Mouse (Mus musculus) limb, embryonic 10.5 days (tissue): ENCODE measurements around the gene Rgs9. TPM values are rescaled to one million over a fixed set of nuclear protein-coding genes. Genes with fewer than 3 reads are reported as not detected.
A peak's percentile ranks its signal among the peaks of the same experiment; 100 is the strongest.

Experiments
- DNase-seq: peaks from one replicate; pipeline ENCODE4 v3.0.0-alpha.2; 2017; ENCODE audit warnings: low spot score
- H3K27ac ChIP-seq: fragments of 300-500 bp; sonication (generic); 2 replicates; pipeline ENCODE4 v1.5.1; 2016; ENCODE audit warnings: mild to moderate bottlenecking
- H3K27me3 ChIP-seq: fragments of 300-500 bp; sonication (generic); 2 replicates; pipeline ENCODE4 v1.6.1; 2016; ENCODE audit warnings: low read depth, mild to moderate bottlenecking; ENCODE audit not compliant: poor library complexity, severe bottlenecking
- H3K36me3 ChIP-seq: fragments of 300-500 bp; sonication (generic); 2 replicates; pipeline ENCODE4 v1.6.1; 2016; ENCODE audit warnings: mild to moderate bottlenecking, moderate library complexity
- H3K4me1 ChIP-seq: fragments of 300-500 bp; sonication (generic); 2 replicates; pipeline ENCODE4 v1.6.1; 2016
- H3K4me3 ChIP-seq: fragments of 300-500 bp; sonication (generic); 2 replicates; pipeline ENCODE4 v1.5.1; 2016; ENCODE audit warnings: mild to moderate bottlenecking, moderate library complexity
- H3K9me3 ChIP-seq: fragments of 300-500 bp; sonication (generic); replicated peaks from 2 replicates; pipeline ENCODE4 v1.6.1; 2016; ENCODE audit warnings: mild to moderate bottlenecking
- WGBS: fragments of 180-500 bp; shearing (Covaris S2); methylation state at CpG from one replicate; pipeline ENCODE4 v1.1.7; 2016; 5-methylcytosine and 5-hydroxymethylcytosine counted together
- polyA plus RNA-seq: library from polyadenylated mRNA; unstranded; fragments of >200 nt; fragmentation: Nextera tagmentation; extraction: Ambion mirVana; gene quantifications from 2 replicates; pipeline ENCODE4 v1.2.1, GENCODE M21; 2016

The Rgs9 gene
- polyA plus RNA-seq, 1 experiment from 2014 or later, result 4.2 TPM

GRCm38 (mm10) chr11:109329331-109329730 is 31.4 kb upstream of the Rgs9 start:
- H3K27ac ChIP-seq, result no peak overlapping the region
- WGBS, result 67% methylated on average over 4 of the region's 4 CpGs
- no peaks in the 10 kb centered on the region for H3K36me3 ChIP-seq
- no peak overlapping the region for H3K4me3 ChIP-seq
- H3K9me3 ChIP-seq, result no peaks in the 10 kb centered on the region
- DNase-seq, result no peak
- peaks cover 15% of the 10 kb centered on the region for H3K4me1 ChIP-seq
- no peaks in the 10 kb centered on the region for H3K27me3 ChIP-seq

DNA sequence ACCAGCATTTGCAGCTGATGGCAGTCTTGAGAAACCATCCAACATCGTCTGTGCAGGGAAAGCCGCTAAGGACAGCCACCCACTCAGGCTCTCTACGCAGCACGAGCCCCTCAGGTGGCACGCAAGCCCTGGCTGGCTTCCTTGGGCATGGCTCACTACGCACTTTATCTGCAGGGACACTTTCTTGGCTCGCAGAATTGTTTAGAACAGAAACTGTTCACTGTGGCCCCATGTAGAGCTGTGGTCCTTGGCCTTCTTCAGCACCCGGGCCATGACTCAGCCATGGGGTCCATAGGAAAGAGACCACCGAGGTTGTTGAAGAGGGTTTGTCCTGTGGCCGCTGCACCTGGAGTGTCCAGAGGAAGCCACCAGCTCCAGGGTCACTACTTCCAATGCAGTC is 30.0 kb upstream of the Rgs9 start:
- 87% methylated on average over 10 of the region's 10 CpGs for WGBS
- Histone ChIP-seq H3K36me3 (no peaks in the 10 kb centered on the region), H3K4me1 (peaks cover 15% of the 10 kb centered on the region), H3K27ac (no peak overlapping the region), H3K4me3 (no peak overlapping the region), H3K9me3 (no peaks in the 10 kb centered on the region), H3K27me3 (no peaks in the 10 kb centered on the region)
- DNase-seq, result no peak

DNA sequence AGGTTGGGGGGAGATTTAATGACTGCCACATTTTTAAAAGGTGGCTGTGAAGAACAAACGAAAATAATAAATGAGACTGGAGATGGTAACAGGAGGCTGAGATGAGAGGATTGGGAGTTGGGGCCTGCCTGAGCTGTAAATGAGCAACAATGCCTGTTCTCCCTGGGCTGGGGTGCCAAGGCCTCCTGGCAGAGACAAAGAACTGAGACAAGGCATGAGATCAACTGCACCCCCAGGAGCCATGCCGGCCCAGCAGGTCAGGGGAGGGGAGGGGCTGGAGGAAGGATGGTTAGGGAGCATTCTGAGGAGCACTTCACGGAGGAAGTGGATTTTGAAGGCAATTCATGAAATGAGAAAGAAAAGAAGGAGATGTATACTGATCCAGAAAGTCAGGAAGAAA is 29.5 kb upstream of the Rgs9 start:
- Histone ChIP-seq H3K4me1 (peaks cover 15% of the 10 kb centered on the region), H3K9me3 (no peaks in the 10 kb centered on the region), H3K4me3 (no peak overlapping the region), H3K27me3 (no peaks in the 10 kb centered on the region), H3K27ac (no peak overlapping the region), H3K36me3 (no peaks in the 10 kb centered on the region)
- 40% methylated on average over 3 of the region's 3 CpGs for WGBS
- DNase-seq, result no peak

DNA sequence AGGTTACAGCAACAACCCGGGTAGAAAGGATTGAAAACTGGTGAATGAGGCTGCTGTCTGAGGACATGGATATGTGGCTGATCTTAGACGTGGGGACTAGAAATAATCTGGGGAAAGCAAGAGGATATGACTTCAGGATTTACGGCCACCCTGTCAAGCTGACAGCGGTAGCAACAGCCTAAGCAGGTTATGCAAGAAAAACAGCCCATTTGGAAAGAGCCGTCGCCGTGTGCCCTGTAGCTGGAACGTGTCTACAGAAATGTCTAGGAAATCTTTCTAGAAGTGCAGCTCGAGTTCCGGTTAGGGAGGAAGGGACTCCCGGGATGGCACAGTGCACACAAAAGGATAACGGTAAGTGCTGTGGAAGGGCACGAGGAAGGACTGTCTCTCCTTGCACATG is 28.3 kb upstream of the Rgs9 start:
- no peaks in the 10 kb centered on the region for H3K27me3 ChIP-seq
- DNase-seq, result no peak
- no peaks in the 10 kb centered on the region for H3K36me3 ChIP-seq
- no peak overlapping the region for H3K4me3 ChIP-seq
- no peaks in the 10 kb centered on the region for H3K9me3 ChIP-seq
- WGBS, result 78% methylated on average over 13 of the region's 13 CpGs
- peaks cover 8% of the 10 kb centered on the region for H3K4me1 ChIP-seq
- no peak overlapping the region for H3K27ac ChIP-seq

GRCm38 (mm10) chr11:109320361-109320933 is 22.5 kb upstream of the Rgs9 start:
- WGBS, result 41% methylated on average over 8 of the region's 8 CpGs
- H3K27me3 ChIP-seq, result 0 out of 2 replicates have a peak, but pooled peaks cover 2% of the 10 kb centered on the region
- H3K4me3 ChIP-seq, result no peak overlapping the region
- peaks cover 4% of the 10 kb centered on the region for H3K4me1 ChIP-seq
- no peaks in the 10 kb centered on the region for H3K36me3 ChIP-seq
- DNase-seq, result no peak
- H3K9me3 ChIP-seq, result no peaks in the 10 kb centered on the region
- 0 out of 2 replicates have a peak overlapping the region, but pooled peaks have one; percentile 9 for H3K27ac ChIP-seq

GRCm38 (mm10) chr11:109319946-109320345 is 22.0 kb upstream of the Rgs9 start:
- no peaks in the 10 kb centered on the region for H3K9me3 ChIP-seq
- no peaks in the 10 kb centered on the region for H3K36me3 ChIP-seq
- 87% methylated on average over 5 of the region's 5 CpGs for WGBS
- H3K27me3 ChIP-seq, result 0 out of 2 replicates have a peak, but pooled peaks cover 7% of the 10 kb centered on the region
- no peak overlapping the region for H3K4me3 ChIP-seq
- 0 out of 2 replicates have a peak overlapping the region, but pooled peaks have one; percentile 9 for H3K27ac ChIP-seq
- peaks cover 4% of the 10 kb centered on the region for H3K4me1 ChIP-seq
- no peak for DNase-seq

DNA sequence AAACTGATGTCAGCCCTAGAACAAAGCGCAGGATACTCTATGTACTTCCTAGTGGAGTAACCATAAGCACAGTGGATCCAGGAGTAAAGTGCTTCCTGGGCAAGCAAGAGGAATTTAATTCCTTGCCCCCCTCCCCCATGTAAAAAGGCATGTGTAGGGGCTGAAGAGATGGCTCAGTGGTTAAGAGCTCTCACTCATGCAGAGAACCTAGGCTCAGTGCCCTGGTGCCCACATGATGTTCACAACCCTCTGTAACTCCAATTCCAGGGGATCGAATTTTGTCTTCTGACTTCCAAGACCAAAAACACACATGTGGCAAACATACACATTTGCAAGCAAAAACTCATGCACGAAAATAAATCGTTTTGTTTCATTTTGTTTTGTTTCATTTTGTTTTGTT is 21.5 kb upstream of the Rgs9 start:
- Histone ChIP-seq H3K36me3 (no peaks in the 10 kb centered on the region), H3K4me3 (no peak overlapping the region), H3K4me1 (peaks cover 4% of the 10 kb centered on the region), H3K9me3 (no peaks in the 10 kb centered on the region), H3K27ac (no peak overlapping the region), H3K27me3 (0 out of 2 replicates have a peak, but pooled peaks cover 10% of the 10 kb centered on the region)
- no peak for DNase-seq
- 94% methylated on average over 4 of the region's 4 CpGs for WGBS

GRCm38 (mm10) chr11:109316921-109317320 is 19.0 kb upstream of the Rgs9 start:
- no peak for DNase-seq
- Histone ChIP-seq H3K27ac (no peak overlapping the region), H3K4me3 (no peak overlapping the region), H3K36me3 (no peaks in the 10 kb centered on the region), H3K9me3 (no peaks in the 10 kb centered on the region), H3K27me3 (0 out of 2 replicates have a peak, but pooled peaks cover 18% of the 10 kb centered on the region), H3K4me1 (peaks cover 13% of the 10 kb centered on the region)
- WGBS, result 48% methylated on average over 4 of the region's 4 CpGs

DNA sequence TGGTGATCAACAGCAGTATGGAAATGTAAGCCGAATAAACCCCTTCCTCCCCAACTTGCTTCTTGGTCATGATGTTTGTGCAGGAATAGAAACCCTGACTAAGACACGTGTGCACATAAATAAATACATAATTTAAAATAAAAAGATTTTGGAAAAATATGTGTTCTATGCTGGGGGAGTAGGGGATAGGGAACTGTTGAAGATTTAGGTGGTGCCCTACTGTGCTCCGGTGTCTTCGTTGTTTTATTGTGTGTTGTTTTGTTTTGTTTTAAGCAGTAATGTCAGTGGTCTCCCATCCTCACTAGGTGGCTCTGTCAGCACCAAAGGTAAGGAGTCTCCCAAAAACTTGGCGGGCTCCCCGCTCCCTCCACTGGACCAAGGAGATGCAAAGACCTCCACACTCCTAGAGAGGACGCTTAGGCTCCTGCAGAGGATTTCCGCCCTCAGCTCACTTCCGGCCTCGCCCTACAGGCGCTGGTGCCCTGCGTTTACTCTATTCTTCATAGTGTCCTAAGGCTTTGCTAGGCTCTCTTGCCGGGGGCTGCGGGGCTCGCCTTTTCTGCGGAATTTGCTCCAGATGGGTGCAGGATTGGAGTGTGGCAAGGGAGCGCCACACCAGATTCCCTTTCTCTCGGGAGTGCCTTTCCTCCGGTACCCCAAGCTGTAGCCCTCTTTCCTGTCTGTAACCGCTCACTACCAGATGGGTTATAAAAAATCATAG is 14.1 kb upstream of the Rgs9 start:
- Histone ChIP-seq H3K4me1 (peaks cover 10% of the 10 kb centered on the region; the same call in 1 of the 2 replicates), H3K9me3 (no peaks in the 10 kb centered on the region), H3K36me3 (no peaks in the 10 kb centered on the region), H3K27me3 (0 out of 2 replicates have a peak, but pooled peaks cover 18% of the 10 kb centered on the region), H3K27ac (peak overlapping the region; percentile 89), H3K4me3 (peak overlapping the region; percentile 65)
- 14% methylated on average over 20 of the region's 20 CpGs for WGBS
- DNase-seq, result peak; percentile 81

- Histone ChIP-seq H3K4me3 (no peak overlapping the region), H3K27me3 (no peaks in the 10 kb centered on the region), H3K4me1 (no peaks in the 10 kb centered on the region), H3K36me3 (no peaks in the 10 kb centered on the region), H3K27ac (no peak overlapping the region), H3K9me3 (no peaks in the 10 kb centered on the region)
- WGBS, result 83% methylated on average over 5 of the region's 5 CpGs
- DNase-seq, result no peak
Measured at GRCm38 (mm10) chr11:109305680-109306079, 7.8 kb upstream of the Rgs9 start.

DNA sequence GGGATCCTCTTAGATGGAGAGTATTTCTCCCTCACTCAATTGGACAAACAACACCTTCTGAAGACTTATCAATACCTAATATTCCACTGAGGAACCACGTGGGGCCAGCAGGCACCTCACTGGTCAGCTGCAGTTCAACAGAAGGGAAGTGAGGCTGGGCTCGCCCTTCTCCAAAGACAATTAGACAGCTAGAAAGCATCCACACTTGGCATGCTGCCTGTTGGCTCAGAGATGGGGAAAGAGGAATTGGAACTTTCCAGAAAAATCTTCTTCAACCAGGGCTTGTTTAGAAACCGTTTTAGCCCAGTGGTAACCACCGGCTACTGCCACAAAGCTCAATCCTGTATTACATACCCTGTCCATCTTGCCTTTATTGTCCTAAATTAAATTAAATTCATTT is 4.4 kb upstream of the Rgs9 start:
- no peak for DNase-seq
- H3K36me3 ChIP-seq, result no peaks in the 10 kb centered on the region
- H3K9me3 ChIP-seq, result no peaks in the 10 kb centered on the region
- 79% methylated on average over 4 of the region's 4 CpGs for WGBS
- H3K4me1 ChIP-seq, result peaks cover 9% of the 10 kb centered on the region
- no peak overlapping the region for H3K4me3 ChIP-seq
- H3K27me3 ChIP-seq, result peaks cover 2% of the 10 kb centered on the region; the same call in 1 of the 2 replicates
- no peak overlapping the region for H3K27ac ChIP-seq

- Histone ChIP-seq H3K9me3 (no peaks in the 10 kb centered on the region), H3K27me3 (peaks cover 27% of the 10 kb centered on the region), H3K27ac (no peak overlapping the region), H3K4me3 (peak overlapping the region; percentile 60; the same call in 1 of the 2 replicates), H3K36me3 (no peaks in the 10 kb centered on the region), H3K4me1 (peaks cover 21% of the 10 kb centered on the region)
- DNase-seq, result no peak
- WGBS, result 87% methylated on average over 7 of the region's 7 CpGs
Measured at GRCm38 (mm10) chr11:109297031-109297430, 898 bp downstream of the Rgs9 start.

- 24% methylated on average over 3 of the region's 3 CpGs for WGBS
- DNase-seq, result no peak
- Histone ChIP-seq H3K4me3 (no peak overlapping the region), H3K27me3 (peaks cover 22% of the 10 kb centered on the region), H3K36me3 (no peaks in the 10 kb centered on the region), H3K27ac (no peak overlapping the region), H3K4me1 (peaks cover 18% of the 10 kb centered on the region), H3K9me3 (no peaks in the 10 kb centered on the region)
Measured at GRCm38 (mm10) chr11:109292056-109292455, 5.9 kb downstream of the Rgs9 start.
